Mouse (Mus musculus): ENCODE measurements around the gene Krt33a.

The Krt33a gene

DNA sequence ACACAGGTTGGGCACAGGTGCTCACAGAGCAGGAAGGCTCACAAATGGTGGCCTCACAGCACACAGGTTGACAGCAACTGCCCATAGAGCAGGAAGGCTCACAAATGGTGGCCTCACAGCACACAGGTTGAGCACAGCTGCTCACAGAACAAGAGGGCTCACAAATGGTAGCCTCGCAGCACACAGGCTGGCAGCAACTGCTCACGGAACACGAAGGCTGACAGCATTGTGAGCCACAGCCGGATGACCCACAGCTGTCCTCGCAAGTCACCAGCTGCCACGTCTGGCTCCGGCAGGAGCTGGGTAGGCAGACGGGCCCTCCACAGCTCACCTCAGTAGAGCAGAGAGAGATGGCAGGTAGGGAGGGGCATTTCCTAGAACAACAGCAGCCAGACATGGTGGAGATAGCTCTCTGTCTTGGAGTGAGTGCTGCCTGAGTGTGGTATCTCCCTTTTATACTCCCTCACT lies 29.8 kb downstream of the Krt33a start, which contains the start of gene Krtap16-1:
Krtap16-1 (minus strand) TSS at position 418 of the 468 bp plus-strand sequence.
- DNase-seq (ENCODE audit: low read depth, low spot score), result no peak

DNA sequence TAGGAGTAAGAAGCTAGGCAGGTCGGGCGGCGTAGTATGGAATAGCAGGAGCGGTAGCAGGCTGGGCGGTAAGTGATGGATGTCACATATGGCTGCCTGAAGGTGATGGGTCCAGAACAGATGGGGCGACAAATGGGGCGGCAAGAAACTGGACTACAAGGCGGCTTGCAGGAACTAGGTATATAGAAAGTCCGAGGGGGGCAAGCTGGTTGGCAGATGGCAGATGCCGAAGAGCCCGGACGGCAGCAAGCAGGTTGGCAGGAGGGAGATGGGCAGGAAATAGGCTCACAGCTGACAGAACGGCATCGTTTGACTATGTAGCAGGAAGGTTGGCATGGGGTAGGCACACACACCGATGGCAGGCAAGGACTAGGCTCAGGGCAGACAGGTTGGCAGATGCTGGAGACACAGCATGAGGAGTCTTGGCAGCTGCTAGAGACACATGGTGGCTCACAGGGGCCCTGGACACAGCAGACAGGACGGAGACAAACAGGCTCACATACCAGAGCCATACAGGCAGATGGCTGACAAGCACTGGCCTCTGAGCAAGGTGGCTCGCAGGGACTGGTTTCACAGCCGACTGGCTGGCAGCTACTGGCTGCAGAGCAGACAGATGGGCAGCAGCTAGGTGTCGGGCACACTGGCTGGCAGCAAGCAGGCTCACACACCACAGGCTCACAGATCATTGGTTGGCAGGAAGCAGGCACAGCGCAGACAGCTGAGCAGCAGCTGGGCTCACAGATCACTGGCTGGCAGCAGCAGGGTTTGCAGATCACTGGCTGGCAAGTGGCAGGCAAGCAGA lies 30.5 kb downstream of the Krt33a start:
- DNase-seq (ENCODE audit: low read depth, low spot score), result no peak

DNA sequence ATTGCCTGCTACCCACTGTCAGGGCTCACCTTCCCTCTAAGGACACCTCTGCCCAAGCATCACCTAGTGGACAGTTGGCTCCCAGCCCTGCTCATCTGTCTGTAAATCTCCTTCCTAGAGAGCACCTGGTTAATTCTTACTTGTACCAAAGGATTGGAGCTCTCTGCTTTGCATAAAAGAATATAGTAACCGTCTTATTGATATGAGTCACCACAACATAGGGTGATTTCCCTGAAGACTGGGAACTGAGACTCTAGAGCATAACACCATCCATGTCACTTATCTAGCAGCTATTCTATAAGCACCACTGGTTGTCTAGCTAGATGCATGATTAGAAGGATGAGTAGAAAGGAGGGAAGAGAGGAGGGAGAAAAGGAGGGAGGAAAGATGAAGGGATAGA lies 32.6 kb downstream of the Krt33a start:
- DNase-seq (ENCODE audit: low read depth, low spot score), result no peak

DNA sequence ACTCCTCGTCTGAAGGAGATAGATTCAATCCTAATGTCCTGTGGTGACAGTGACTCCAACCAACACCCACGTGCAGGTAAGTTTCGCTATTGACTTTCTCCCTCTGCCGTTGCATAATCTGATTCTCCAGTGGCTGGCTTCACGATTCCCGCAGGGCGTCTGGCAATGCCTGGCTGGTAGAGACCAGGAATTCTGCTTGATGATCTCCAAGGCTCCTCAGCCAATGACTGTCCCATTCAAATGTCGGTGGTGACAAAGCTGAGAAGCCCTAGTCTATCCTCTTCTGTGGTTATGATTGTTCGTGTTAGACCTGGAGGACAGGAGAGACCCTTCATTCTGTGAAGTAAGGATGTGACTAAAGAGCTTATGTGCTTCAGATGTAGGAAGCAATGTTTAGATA lies 33.3 kb downstream of the Krt33a start:
- no peak for DNase-seq (ENCODE audit: low read depth, low spot score)

DNA sequence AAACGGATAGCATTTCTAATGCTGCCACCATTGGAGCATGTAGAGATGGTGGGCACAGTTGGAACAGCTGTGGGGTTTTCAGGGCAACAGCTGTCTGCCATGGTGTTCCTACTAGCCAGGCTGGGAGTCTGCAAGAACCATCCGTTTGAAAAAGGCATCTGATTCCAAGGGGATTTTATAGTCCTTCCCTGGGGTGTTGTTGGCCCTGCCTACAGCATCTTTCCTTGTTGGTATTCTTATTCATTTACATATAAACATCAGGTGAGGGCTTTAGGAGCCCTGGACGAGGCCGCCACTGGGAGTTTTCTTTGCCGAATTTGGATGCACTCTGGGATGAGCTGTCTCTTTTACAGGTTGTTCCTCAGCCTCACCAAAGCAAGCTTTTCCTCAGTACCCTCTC lies 37.1 kb downstream of the Krt33a start, which contains the start of gene Krtap29-1:
Krtap29-1 (minus strand) TSS at position 101 of the 400 bp plus-strand sequence.
- no peak for DNase-seq (ENCODE audit: low read depth, low spot score)

DNA sequence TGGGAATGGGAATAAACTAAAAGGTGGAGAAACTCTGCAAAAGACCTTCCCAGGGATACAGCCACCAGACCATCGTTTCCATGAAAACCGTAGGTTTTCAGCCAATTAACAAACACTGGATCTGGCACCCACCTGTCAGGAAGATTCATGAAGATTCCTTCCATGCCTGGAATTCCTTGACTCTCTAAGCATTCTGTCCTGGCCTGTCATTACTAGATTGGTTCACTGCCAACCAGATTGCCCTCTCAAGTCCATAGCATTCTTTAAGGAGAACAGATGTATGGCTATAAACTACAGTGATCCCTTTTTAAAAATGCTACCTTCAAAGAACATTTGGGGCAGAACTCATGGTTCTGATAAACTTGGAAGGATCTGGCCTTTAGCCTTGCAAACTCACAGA lies 50.1 kb downstream of the Krt33a start:
- DNase-seq (ENCODE audit: low read depth, low spot score), result no peak

DNA sequence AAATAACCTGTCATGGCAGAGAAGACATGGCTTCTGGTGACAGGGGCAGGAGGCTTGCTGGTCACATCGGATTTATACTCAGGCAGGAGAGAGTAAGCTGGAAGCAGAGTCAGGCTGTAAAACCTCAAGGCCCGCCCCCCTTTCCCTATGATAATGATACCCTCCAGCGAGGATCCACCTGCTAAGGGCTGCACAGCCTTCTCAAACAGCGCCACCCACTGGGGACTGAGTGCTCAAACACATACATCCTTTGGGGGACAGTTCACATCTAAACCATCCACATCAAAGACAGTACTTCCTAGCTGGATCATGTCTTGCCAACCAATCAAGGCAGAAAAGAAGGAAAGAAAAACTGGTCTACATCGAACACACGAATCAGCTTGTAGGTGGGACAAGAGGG lies 51.8 kb downstream of the Krt33a start:
- no peak for DNase-seq (ENCODE audit: low read depth, low spot score)

Measured in CD4-positive helper T cell, adult 2 months (primary cell).